Mouse (Mus musculus): Measurements from ENCODE around the gene Cd40. TPM values are rescaled to one million over a fixed set of nuclear protein-coding genes. Genes with fewer than 3 reads are reported as not detected.

Cd40 gene
- total RNA-seq, 2 experiments from 2014 or later = 0.95 to 0.96 TPM

DNA sequence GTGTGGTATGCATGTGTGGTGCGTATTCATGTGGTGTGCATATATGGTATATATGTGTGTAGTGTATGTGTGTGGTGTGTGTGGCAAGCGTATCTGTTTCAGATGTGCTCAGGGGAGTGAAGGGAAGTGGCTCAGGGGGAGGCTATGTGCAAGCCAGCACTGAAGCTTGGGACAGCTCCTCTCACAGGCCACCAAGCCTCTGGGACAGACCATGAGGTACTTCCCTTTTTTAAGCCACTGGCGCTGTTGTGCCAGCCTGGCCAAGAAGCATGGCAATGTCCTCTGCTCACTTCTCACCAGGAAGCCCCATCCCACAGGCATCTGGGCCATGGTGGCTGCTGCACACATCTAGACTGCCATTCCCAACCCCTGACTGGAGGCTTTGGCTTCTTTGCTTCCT is 47.5 kb downstream of the Cd40 start:
- DNase-seq = no peak

DNA sequence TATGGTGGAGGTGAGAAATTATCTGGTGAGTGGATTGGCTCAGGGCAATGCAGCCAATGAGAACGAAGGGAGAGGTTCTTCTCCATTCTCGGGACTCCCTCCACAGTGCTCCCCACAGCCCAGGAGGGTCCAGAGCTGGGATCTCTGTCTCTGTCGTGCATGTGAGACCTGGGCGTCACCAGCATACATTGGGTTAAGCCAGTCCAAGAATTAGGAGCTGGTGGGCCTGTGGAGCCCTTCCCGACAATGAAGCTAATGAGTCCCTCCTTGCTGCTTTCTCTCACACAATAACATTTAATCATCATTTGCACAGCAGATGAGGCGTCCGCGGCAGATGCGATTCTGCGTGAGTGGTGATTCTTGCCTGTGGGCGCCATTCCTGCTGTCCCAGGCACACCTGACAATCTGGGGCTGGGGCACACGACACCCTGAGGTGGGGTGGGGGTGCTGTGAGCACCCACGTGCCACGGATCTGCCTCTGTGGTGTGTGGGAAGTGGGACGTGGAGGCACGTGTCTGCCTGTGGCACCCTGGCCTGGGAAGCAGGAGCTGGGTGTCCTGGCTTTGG is 50.2 kb downstream of the Cd40 start:
- DNase-seq = no peak

DNA sequence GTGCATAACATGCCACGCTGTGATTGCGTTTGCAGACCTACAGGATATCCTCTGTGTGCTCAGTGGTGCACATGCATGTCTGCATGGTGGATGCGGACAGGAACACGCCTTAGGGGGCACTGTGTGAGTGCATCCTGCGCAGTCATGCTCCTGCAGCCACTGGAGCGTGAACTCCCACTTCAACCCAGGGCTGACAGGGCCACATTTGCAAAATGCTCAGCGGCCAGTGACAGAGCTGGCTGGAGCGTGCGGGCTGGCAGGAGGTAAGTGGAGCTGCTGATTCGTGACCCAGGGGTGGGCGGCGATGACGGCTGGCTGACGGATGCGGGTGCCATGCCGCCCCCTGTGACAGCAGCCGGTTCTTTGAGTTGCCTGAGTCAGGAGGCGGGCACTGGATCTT is 51.2 kb downstream of the Cd40 start:
- DNase-seq = no peak

DNA sequence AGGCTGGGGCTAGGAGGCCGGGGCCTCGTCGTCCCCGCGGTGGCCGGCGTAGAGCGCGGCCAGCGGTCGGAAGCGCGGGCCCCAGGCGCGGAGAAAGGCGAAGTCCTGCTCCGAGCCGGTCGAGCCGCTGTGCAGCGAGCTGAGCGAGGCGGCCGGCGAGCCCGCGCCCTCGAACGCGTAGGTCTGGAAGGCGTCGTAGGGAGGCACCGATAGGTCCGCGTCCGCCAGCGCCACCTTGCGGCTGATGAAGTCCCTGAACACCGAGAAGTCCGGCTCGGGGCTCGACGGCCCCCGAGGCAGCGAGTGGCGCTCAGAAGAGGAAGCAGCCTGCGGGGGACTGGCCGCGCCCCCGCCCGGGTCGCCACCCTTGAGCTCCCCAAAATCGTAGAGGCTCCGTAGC is 56.7 kb downstream of the Cd40 start:
- DNase-seq = peak; percentile 96

DNA sequence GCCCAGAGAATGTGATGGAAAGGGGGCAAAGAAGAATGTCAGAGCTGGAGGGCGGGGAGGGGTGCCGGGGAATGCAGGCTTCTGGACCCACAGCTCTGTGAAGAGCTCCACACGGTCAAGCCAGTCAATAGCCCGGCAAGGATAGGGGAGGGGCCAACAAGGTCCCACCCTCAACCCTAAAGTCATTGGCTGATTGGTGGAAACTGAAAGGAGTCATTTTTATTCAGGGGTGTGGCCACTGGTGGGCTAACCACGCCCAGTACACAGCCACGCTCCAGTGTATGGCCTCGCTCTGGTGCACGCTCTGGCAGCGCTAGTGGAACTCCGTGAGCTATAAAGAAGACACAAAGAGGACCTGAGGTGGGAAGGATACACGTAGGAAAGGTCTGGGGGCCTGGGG is 58.3 kb downstream of the Cd40 start:
- no peak for DNase-seq

DNA sequence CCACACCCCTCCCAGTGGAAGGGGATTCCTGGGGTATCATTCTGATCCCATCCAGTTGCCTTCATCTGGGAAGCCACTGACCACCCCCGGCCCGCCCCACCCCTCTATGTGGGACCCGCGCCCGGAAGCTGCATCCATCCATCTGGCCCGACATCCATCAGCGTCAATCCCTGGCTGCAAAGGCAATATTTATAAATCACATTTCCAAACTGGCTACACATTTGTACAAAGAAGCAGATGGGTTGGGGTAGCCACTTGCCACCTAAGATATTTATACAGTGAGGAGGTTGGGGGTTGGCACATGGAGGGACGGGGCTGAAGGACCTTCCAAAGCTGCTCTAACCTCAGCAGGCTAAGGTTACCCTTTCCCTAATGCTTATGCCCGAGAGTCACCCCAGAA is 65.3 kb downstream of the Cd40 start:
- no peak for DNase-seq

DNA sequence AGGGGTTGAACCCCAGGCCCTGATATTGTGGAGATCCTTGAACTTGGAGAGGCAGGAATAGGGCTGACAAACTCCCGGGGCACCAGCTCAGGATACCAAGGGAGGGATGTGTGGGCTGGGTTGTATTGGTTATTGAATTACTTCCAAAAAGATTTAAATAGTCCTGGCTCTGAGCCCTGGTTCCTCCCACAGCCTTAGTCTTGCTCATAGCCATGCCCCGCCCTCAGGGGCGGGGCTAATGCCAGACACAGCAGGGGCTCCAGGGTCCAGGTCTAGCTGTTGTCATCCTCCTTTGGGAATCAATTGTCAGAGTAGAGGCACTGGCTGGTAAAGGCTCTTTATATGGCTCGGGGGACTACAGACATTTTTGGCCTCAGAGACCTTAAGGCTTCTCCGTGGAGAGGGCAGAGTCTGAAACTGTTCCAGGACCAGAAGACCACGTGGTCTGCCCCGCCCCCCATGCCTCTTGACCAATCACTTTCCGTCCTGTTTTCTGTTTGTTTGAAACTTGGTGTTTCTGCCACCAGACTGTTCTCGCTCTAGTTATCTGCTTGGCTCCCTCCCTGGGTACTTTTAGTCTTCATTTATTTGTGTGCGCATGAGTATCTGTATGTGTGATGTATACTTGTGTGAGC is 65.9 kb downstream of the Cd40 start:
- no peak for DNase-seq

Other genes starting within 250 kb of the Cd40 start
- 1 to 10 TPM; 3.5 to 4.5 TPM for gene Zswim1, start 232.9 kb upstream of the Cd40 start, total RNA-seq (2021)
- under 1 TPM; 0.68 TPM for gene Spata25, start 227.1 kb upstream of the Cd40 start, total RNA-seq (2021)
- gene Ctsa, start 222.8 kb upstream of the Cd40 start, total RNA-seq (2021) = 10 to 100 TPM; 53.3 to 75.2 TPM
- gene Neurl2, start 222.2 kb upstream of the Cd40 start, total RNA-seq (2021) = 10 to 100 TPM; 39.2 to 45.2 TPM
- gene Pltp, start 197.9 kb upstream of the Cd40 start, total RNA-seq (2021) = 10 to 100 TPM; 15.2 to 18.5 TPM
- gene Pcif1, start 176.3 kb upstream of the Cd40 start, total RNA-seq (2021) = 10 to 100 TPM; 31.2 to 34.3 TPM
- 10 to 100 TPM in 1 of 2 experiments, 1 to 10 TPM in 1; 8.5 to 11.0 TPM for gene Zfp335, start 143.9 kb upstream of the Cd40 start, total RNA-seq (2021)
- gene Mmp9, start 114.8 kb upstream of the Cd40 start, total RNA-seq (2021) = 10 to 100 TPM in 1 of 2 experiments, 1 to 10 TPM in 1; 1.2 to 96.6 TPM
- 1 to 10 TPM; 1.4 to 1.5 TPM for gene Slc12a5, start 94.8 kb upstream of the Cd40 start, total RNA-seq (2021)
- gene Ncoa5, start 20.8 kb upstream of the Cd40 start, total RNA-seq (2021) = 10 to 100 TPM; 13.4 to 20.4 TPM
- gene 1700025C18Rik, start 35.1 kb downstream of the Cd40 start, total RNA-seq (2021) = not detected
- gene Cdh22, start 179.2 kb downstream of the Cd40 start, total RNA-seq (2021) = under 1 TPM; 0.07 to 0.25 TPM
- gene Slc35c2, start 232.2 kb downstream of the Cd40 start, total RNA-seq (2021) = 10 to 100 TPM; 17.5 to 18.6 TPM

Data from gastrocnemius, postnatal 10 days (tissue).